Mouse (Mus musculus) midbrain, postnatal 0 days (tissue): ENCODE data around the gene Hsd17b2. TPM values are rescaled to one million over a fixed set of nuclear protein-coding genes. Genes with fewer than 3 reads are reported as not detected.

Experiments used
- ATAC-seq: fragments of 200-750 bp; cut with Nextera tagmentation; 2 replicates; pipeline ENCODE4 v1.8.0; 2017; ENCODE audit warnings: moderate number of reproducible peaks, mild to moderate bottlenecking, moderate TSS enrichment, moderate library complexity; ENCODE audit not compliant: low FRiP score
- DNase-seq: peaks from one replicate; pipeline ENCODE4 v3.0.0-alpha.2; 2015; ENCODE audit warnings: low spot score
- H3K27ac ChIP-seq: fragments of 300-500 bp; sonication (generic); 2 replicates; pipeline ENCODE4 v1.5.1; 2014; ENCODE audit warnings: low read depth, mild to moderate bottlenecking, low read length, mixed read lengths
- H3K27me3 ChIP-seq: fragments of 300-500 bp; sonication (generic); 2 replicates; pipeline ENCODE4 v1.6.1; 2014; ENCODE audit warnings: low read length, control low read depth, mixed read lengths; ENCODE audit not compliant: insufficient read depth
- H3K36me3 ChIP-seq: fragments of 300-500 bp; sonication (generic); 2 replicates; pipeline ENCODE4 v1.6.1; 2014; ENCODE audit warnings: low read length, control low read depth, mixed read lengths; ENCODE audit not compliant: insufficient read depth
- H3K4me1 ChIP-seq: fragments of 300-500 bp; sonication (generic); 2 replicates; pipeline ENCODE4 v1.6.1; 2014; ENCODE audit warnings: mild to moderate bottlenecking, control low read depth, antibody characterized with exemption, low read length, mixed read lengths; ENCODE audit not compliant: insufficient read depth
- H3K4me2 ChIP-seq: fragments of 300-500 bp; sonication (generic); 2 replicates; pipeline ENCODE4 v1.6.1; 2014; ENCODE audit warnings: low read depth, mild to moderate bottlenecking, low read length, mixed read lengths; ENCODE audit not compliant: poor library complexity, severe bottlenecking
- H3K4me3 ChIP-seq: fragments of 300-500 bp; sonication (generic); 2 replicates; pipeline ENCODE4 v1.5.1; 2014; ENCODE audit warnings: low read depth, mild to moderate bottlenecking, low read length, moderate library complexity
- H3K9ac ChIP-seq: fragments of 300-500 bp; sonication (generic); replicated peaks from 2 replicates; pipeline ENCODE4 v1.6.1; 2014; ENCODE audit warnings: mild to moderate bottlenecking, low read length, moderate library complexity, mixed read lengths; ENCODE audit not compliant: poor library complexity, severe bottlenecking
- H3K9me3 ChIP-seq: fragments of 300-500 bp; sonication (generic); 2 replicates; pipeline ENCODE4 v1.6.1; 2016; ENCODE audit warnings: low read length, control low read depth
- CTCF ChIP-seq: IDR thresholded peaks from 2 replicates; pipeline ENCODE4 v1.5.1; 2016; ENCODE audit warnings: antibody characterized with exemption, mild to moderate bottlenecking
- WGBS: fragments of 180-500 bp; shearing (Covaris S2); extraction: QIAGEN DNeasy Blood & Tissue Kit; methylation state at CpG from one replicate; pipeline ENCODE4 v1.1.7; 2014; 5-methylcytosine and 5-hydroxymethylcytosine counted together
- polyA plus RNA-seq: library from polyadenylated mRNA; unstranded; fragments of >200 nt; fragmentation: Nextera tagmentation; extraction: Ambion mirVana; gene quantifications from 2 replicates; pipeline ENCODE4 v1.2.1, GENCODE M21; 2015
- total RNA-seq: library from RNA; depleted of rRNA; stranded (reverse); fragments of >200 nt; gene quantifications from 2 replicates; pipeline ENCODE4 v1.2.3, GENCODE M21; 2014

Gene Hsd17b2
- total and polyA plus RNA-seq, 2 experiments from 2014 or later, result 0.36 TPM; not detected in 1

DNA sequence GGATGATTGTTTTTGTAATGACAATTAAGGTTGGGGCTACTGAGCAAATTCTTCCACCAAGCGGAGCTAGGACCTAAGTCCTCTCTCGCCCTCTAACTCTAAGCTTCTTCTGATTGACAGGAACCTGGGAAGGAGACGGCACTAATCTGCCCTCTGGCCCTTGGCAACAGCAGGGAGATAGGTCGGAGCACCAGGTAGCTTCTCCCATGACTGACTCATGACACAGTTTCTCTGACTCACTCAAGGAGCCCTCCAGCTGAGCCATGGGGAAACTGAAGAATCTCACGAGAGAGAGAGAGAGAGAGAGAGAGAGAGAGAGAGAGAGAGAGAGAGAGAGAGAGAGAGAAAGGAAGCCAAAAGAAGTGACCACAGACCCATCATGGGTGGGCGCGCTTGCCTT, 67.3 kb downstream of the Hsd17b2 start:
- Histone ChIP-seq H3K9ac (no peak overlapping the region), H3K36me3 (no peaks in the 10 kb centered on the region), H3K4me3 (no peak overlapping the region), H3K4me2 (no peak overlapping the region), H3K4me1 (no peaks in the 10 kb centered on the region), H3K27ac (no peak overlapping the region), H3K9me3 (no peaks in the 10 kb centered on the region), H3K27me3 (no peaks in the 10 kb centered on the region)
- no peak for DNase-seq
- ATAC-seq, result no peak
- 68% methylated on average over 6 of the region's 7 CpGs for WGBS
- TF ChIP-seq CTCF, result no peak

DNA sequence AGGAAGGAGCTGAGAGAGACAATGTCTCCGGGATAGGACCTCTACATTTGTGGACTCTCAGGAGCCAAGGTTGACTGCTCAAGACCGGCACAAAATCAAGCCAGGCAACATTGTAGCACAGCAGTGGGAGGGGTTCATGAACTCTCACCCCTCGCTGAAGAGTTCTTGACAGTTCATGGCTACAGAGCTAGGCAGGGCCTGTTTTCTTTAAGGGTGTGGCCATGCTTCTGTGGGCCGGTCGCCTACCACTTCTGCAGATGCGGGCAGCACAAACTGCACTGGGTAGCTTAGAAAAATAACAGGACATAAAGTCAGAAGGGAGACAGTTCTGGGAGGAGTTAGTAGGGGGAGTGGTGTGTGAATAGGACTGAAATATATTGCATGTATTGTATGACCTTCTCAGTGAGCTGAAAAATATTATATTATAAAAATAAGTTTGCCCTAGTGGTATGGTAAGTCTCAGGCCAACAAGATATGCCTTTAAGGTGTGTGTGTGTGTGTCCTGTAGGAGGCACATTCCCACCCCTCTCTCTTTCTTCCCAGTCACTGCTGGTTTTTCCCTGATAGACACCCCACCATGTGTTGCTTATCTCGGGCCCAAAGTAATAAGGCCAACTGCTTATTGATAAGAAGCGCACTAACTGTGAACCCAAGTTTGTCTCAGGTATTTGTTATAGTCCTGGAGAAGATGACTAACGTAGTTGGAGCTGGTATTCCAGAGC, 69.6 kb downstream of the Hsd17b2 start:
- no peak overlapping the region for H3K9ac ChIP-seq
- H3K4me1 ChIP-seq, result no peaks in the 10 kb centered on the region
- no peak for ATAC-seq
- WGBS, result 83% methylated on average over 9 of the region's 9 CpGs
- no peak overlapping the region for H3K27ac ChIP-seq
- no peaks in the 10 kb centered on the region for H3K9me3 ChIP-seq
- no peaks in the 10 kb centered on the region for H3K27me3 ChIP-seq
- no peak overlapping the region for H3K4me3 ChIP-seq
- TF ChIP-seq CTCF, result no peak
- no peaks in the 10 kb centered on the region for H3K36me3 ChIP-seq
- no peak for DNase-seq
- H3K4me2 ChIP-seq, result no peak overlapping the region

- TF ChIP-seq CTCF, result peak; percentile 84
Measured at GRCm38 (mm10) chr8:117772126-117772525, 70.4 kb downstream of the Hsd17b2 start.

GRCm38 (mm10) chr8:117772597-117772996, 70.9 kb downstream of the Hsd17b2 start:
- H3K4me2 ChIP-seq, result no peak overlapping the region
- DNase-seq, result no peak

More at GRCm38 (mm10) chr8:117772126-117772525, 70.4 kb downstream of the Hsd17b2 start:
- ATAC-seq (no peak), DNase-seq (peak; percentile 73)
- no peak overlapping the region for H3K4me2 ChIP-seq
- 69% methylated on average over 2 of the region's 2 CpGs for WGBS
- no peaks in the 10 kb centered on the region for H3K27me3 ChIP-seq
- H3K27ac ChIP-seq, result no peak overlapping the region
- H3K4me1 ChIP-seq, result no peaks in the 10 kb centered on the region
- no peak overlapping the region for H3K9ac ChIP-seq
- no peaks in the 10 kb centered on the region for H3K9me3 ChIP-seq
- no peaks in the 10 kb centered on the region for H3K36me3 ChIP-seq
- H3K4me3 ChIP-seq, result no peak overlapping the region

GRCm38 (mm10) chr8:117775626-117776025, 73.9 kb downstream of the Hsd17b2 start:
- DNase-seq, result no peak
- H3K36me3 ChIP-seq, result no peaks in the 10 kb centered on the region
- TF ChIP-seq CTCF, result no peak
- H3K27ac ChIP-seq, result no peak overlapping the region
- WGBS, result 47% methylated on average over 10 of the region's 10 CpGs
- no peaks in the 10 kb centered on the region for H3K27me3 ChIP-seq
- H3K4me1 ChIP-seq, result no peaks in the 10 kb centered on the region
- no peak for ATAC-seq
- no peak overlapping the region for H3K4me2 ChIP-seq
- H3K9me3 ChIP-seq, result no peaks in the 10 kb centered on the region
- H3K9ac ChIP-seq, result no peak overlapping the region
- no peak overlapping the region for H3K4me3 ChIP-seq

More at GRCm38 (mm10) chr8:117772597-117772996, 70.9 kb downstream of the Hsd17b2 start:
- Histone ChIP-seq H3K27ac (no peak overlapping the region), H3K27me3 (no peaks in the 10 kb centered on the region), H3K9me3 (no peaks in the 10 kb centered on the region), H3K4me1 (no peaks in the 10 kb centered on the region), H3K4me3 (no peak overlapping the region), H3K9ac (no peak overlapping the region), H3K36me3 (no peaks in the 10 kb centered on the region)
- ATAC-seq, result no peak
- 65% methylated on average over 2 of the region's 2 CpGs for WGBS
- peak; percentile 44; the same call in 1 of the 2 replicates for TF ChIP-seq CTCF

GRCm38 (mm10) chr8:117776075-117776474, 74.4 kb downstream of the Hsd17b2 start:
- no peak for TF ChIP-seq CTCF
- ATAC-seq (no peak), DNase-seq (no peak)
- H3K27me3 ChIP-seq, result no peaks in the 10 kb centered on the region
- no peak overlapping the region for H3K4me2 ChIP-seq
- no peaks in the 10 kb centered on the region for H3K4me1 ChIP-seq
- no peak overlapping the region for H3K4me3 ChIP-seq
- 86% methylated on average over 10 of the region's 10 CpGs for WGBS
- H3K27ac ChIP-seq, result no peak overlapping the region
- no peaks in the 10 kb centered on the region for H3K36me3 ChIP-seq
- H3K9ac ChIP-seq, result no peak overlapping the region
- no peaks in the 10 kb centered on the region for H3K9me3 ChIP-seq
